Mouse (Mus musculus) left cerebral cortex, postnatal 36 days (tissue): ENCODE data around the gene H2al1c. TPM values are rescaled to one million over a fixed set of nuclear protein-coding genes. Genes with fewer than 3 reads are reported as not detected.
A peak's percentile ranks its signal among the peaks of the same experiment; 100 is the strongest.
"Not testable (repeated sequence)": the region's sequence is repeated elsewhere in the genome, so short reads cannot be mapped to it uniquely, and the experiment has no call there.

Source experiments
- DNase-seq, 2 experiments: peaks; one replicate each; pipeline ENCODE4 v3.0.0; 2021 to 2022; ENCODE audit warnings: low spot score in 2 of 2, mixed read lengths in 1 of 2
- intact Hi-C: fragments of 180-260 bp; cut with DNase I; formaldehyde crosslinking; loops from one replicate; pipeline ENCODE4 v1.15.1; 2025
- total RNA-seq, 2 experiments: library from RNA; stranded (reverse); gene quantifications; 2 replicates each; pipeline ENCODE4 v1.2.3; 2021

H2al1c gene
- not detected for total RNA-seq

DNA sequence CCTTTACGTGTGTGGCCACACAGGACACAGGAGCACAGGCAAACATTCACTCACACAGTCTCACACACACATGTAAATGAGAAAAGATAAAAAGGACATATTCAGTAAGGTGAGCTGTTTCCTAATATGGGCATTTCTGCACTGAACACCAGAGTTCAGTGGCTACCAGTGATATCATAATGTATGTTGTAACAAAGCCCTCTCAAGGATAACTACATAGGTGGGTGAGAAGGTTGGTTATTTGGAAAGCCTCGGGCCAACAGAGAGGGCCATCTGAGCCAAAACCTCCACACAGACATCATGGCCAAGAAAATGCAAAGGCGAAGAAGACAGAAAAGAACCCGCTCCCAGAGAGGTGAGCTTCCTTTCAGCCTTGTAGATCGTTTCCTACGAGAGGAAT is at the start of gene H2al1c:
TSS of gene H2al1c (plus strand) at position 301 of the 400 bp plus-strand sequence.
- DNase-seq, intact Hi-C loops: not testable (repeated sequence)

DNA sequence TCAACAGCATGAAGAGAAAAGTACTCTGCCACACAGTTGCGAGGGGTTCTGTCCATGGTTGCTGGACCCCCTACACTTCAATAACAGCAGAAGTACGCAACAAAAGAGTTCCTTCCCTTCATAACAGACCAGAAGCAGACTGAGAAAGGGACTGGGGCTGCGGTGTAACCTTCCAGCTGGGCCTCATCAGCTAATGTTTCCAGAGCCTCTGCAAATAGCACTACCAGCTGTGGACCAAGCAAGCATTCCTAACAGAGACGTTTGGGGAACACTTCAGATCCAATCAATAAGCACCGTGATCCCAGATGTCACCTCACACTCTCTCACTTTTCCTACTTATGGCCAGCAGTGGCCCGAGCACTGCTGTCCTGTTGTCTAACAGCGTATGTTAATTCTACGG is 40.5 kb upstream of the H2al1c start:
- DNase-seq, result no peak
- intact Hi-C loops, result no loop called here

GRCm38 (mm10) chrX:11267791-11268190 is 37.7 kb upstream of the H2al1c start:
- no peak for DNase-seq
- intact Hi-C loops, result no loop called here

- peak in 1 of 2 experiments; percentile 4 for DNase-seq
- intact Hi-C loops, result no loop called here
Observed at GRCm38 (mm10) chrX:11269074-11269473, 36.4 kb upstream of the H2al1c start.

- no peak for DNase-seq
- intact Hi-C loops, result no loop called here
Observed at GRCm38 (mm10) chrX:11273190-11273589, 32.3 kb upstream of the H2al1c start.

GRCm38 (mm10) chrX:11277083-11277482 is 28.4 kb upstream of the H2al1c start:
- no peak for DNase-seq
- intact Hi-C loops, result no loop called here

DNA sequence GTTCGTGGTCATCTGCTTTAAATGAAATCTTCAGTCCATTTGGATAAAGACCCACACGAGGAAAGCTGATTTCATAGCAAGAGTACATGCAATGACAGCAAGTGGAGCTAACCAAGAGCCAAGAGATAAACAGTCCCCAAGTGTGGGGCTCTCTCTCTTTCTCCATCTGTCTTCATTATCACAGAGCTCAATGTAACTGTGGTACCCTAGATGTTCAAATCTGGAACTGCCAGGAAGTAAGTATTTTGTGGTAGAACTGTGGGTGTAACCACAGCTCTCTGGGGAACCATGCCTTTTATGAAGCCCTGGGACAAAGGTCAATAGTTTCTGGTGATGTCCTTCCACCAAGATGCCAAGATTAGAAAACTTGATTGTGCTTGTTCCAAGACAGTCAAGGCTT is 24.7 kb upstream of the H2al1c start:
- intact Hi-C loops, result no loop called here
- no peak for DNase-seq

GRCm38 (mm10) chrX:11288306-11288882 is 17.1 kb upstream of the H2al1c start:
- intact Hi-C loops, result no loop called here
- DNase-seq, result no peak

DNA sequence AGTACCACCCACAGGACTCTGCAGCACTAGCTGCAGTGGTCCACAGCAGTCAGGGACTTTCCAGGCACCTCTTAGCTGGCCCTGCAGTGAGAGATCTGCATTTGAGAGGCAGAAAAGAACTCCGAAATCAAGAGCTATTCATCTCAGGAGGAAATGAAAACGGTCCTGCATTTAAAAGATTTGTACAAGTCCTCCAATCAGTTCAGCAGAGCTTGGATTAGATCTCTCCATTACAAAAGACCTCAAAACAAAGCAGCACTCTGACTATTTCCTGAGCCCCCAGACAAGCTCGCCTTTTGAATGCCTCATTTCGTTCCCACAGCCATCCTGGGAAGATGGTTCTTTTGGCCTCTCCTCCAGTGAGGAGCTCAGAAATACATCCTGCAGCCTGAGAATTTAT is 16.2 kb upstream of the H2al1c start:
- intact Hi-C loops, result no loop called here
- no peak for DNase-seq

DNA sequence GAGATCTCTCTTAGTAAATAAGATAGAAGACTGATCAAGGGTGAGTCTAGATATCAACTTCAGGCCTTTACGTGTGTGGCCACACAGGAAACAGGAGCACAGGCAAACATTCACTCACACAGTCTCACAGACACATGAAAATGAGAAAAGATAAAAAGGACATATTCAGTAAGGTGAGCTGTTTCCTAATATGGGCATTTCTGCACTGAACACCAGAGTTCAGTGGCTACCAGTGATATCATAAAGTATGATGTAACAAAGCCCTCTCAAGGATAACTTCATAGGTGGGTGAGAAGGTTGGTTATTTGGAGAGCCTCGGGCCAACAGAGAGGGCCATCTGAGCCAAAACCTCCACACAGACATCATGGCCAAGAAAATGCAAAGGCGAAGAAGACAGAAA is 6.5 kb upstream of the H2al1c start, which contains the start of gene H2al1a:
TSS of gene H2al1a (plus strand) at position 301 of the 400 bp plus-strand sequence.
- DNase-seq, intact Hi-C loops: not testable (repeated sequence)

GRCm38 (mm10) chrX:11302132-11302531 is 3.3 kb upstream of the H2al1c start, which contains the start of gene H2al1b:
H2al1b (plus strand) TSS chrX:11302432.
- intact Hi-C loops, DNase-seq: not testable (repeated sequence)

- intact Hi-C loops, DNase-seq: not testable (repeated sequence)
Observed at GRCm38 (mm10) chrX:11308524-11308923, 3.1 kb downstream of the H2al1c start, which contains the start of gene H2al1d. H2al1d (plus strand) TSS chrX:11308824.

- intact Hi-C loops, DNase-seq: not testable (repeated sequence)
Observed at GRCm38 (mm10) chrX:11311634-11312033, 6.2 kb downstream of the H2al1c start, which contains the start of gene H2al1e. H2al1e (plus strand) TSS chrX:11311934.

- intact Hi-C loops, DNase-seq: not testable (repeated sequence)
Observed at GRCm38 (mm10) chrX:11314858-11315257, 9.4 kb downstream of the H2al1c start, which contains the start of gene H2al1f. H2al1f (plus strand) TSS chrX:11315158.

DNA sequence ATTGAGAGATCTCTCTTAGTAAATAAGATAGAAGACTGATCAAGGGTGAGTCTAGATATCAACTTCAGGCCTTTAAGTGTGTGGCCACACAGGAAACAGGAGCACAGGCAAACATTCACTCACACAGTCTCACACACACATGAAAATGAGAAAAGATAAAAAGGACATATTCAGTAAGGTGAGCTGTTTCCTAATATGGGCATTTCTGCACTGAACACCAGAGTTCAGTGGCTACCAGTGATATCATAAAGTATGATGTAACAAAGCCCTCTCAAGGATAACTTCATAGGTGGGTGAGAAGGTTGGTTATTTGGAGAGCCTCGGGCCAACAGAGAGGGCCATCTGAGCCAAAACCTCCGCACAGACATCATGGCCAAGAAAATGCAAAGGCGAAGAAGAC is 12.5 kb downstream of the H2al1c start, which contains the start of gene H2al1g:
TSS of gene H2al1g (plus strand) at position 301 of the 400 bp plus-strand sequence.
- intact Hi-C loops, DNase-seq: not testable (repeated sequence)

GRCm38 (mm10) chrX:11321192-11321591 is 15.7 kb downstream of the H2al1c start, which contains the start of gene H2al1h:
H2al1h (plus strand) TSS chrX:11321492.
- intact Hi-C loops, DNase-seq: not testable (repeated sequence)

- intact Hi-C loops, DNase-seq: not testable (repeated sequence)
Observed at GRCm38 (mm10) chrX:11324359-11324758, 18.9 kb downstream of the H2al1c start, which contains the start of gene H2al1i. H2al1i (plus strand) TSS chrX:11324659.

GRCm38 (mm10) chrX:11327522-11327921 is 22.1 kb downstream of the H2al1c start, which contains the start of gene H2al1j:
H2al1j (plus strand) TSS chrX:11327822.
- DNase-seq, intact Hi-C loops: not testable (repeated sequence)

GRCm38 (mm10) chrX:11345762-11346161 is 40.3 kb downstream of the H2al1c start:
- intact Hi-C loops, result no loop called here
- DNase-seq, result no peak

DNA sequence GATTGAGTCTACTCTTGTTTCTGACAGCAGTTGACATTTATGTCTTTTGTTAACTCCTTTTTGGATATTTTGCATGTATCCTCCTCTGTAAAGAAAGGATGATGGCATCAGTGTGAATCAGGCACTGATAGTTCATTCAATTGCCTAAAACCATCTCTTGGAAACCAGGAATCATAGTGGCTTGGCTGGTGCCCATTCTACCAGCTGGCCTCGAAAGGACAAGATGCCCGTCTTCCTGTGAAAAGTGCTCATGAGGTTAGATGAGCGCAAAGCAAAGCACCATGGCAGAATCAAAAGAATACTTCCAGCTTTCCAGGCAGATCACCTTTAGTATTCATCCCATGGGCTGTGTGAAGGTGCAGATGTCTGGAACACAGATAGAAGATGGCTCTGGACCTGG is 41.3 kb downstream of the H2al1c start:
- DNase-seq, result no peak

More for the DNA sequence above, 41.3 kb downstream of the H2al1c start:
- intact Hi-C loops, result no loop called here
